Mouse (Mus musculus) hindbrain, embryonic 16.5 days (tissue): Measurements from ENCODE around the gene Shoc2. TPM values are rescaled to one million over a fixed set of nuclear protein-coding genes. Genes with fewer than 3 reads are reported as not detected.

Experiments used
- ATAC-seq: fragments of 200-750 bp; cut with Nextera tagmentation; 2 replicates; pipeline ENCODE4 v1.8.0; 2017; ENCODE audit warnings: moderate TSS enrichment, moderate library complexity
- H3K27ac ChIP-seq: fragments of 300-500 bp; sonication (generic); 2 replicates; pipeline ENCODE4 v1.5.1; 2014; ENCODE audit warnings: low read depth, mild to moderate bottlenecking, control low read depth, low read length, moderate library complexity
- H3K27me3 ChIP-seq: fragments of 300-500 bp; sonication (generic); replicated peaks from 2 replicates; pipeline ENCODE4 v1.6.1; 2014; ENCODE audit warnings: low read length; ENCODE audit not compliant: control insufficient read depth, insufficient read depth
- H3K36me3 ChIP-seq: fragments of 300-500 bp; sonication (generic); 2 replicates; pipeline ENCODE4 v1.6.1; 2014; ENCODE audit warnings: mild to moderate bottlenecking, low read length, moderate library complexity, mixed read lengths; ENCODE audit not compliant: control insufficient read depth, insufficient read depth
- H3K4me1 ChIP-seq: fragments of 300-500 bp; sonication (generic); 2 replicates; pipeline ENCODE4 v1.6.1; 2014; ENCODE audit warnings: low read depth, low read length; ENCODE audit not compliant: control insufficient read depth, insufficient read depth
- H3K4me2 ChIP-seq: fragments of 300-500 bp; sonication (generic); 2 replicates; pipeline ENCODE4 v1.6.1; 2014; ENCODE audit warnings: mild to moderate bottlenecking, low read length, control low read depth, moderate library complexity
- H3K4me3 ChIP-seq: fragments of 300-500 bp; sonication (generic); 2 replicates; pipeline ENCODE4 v1.5.1; 2014; ENCODE audit warnings: mild to moderate bottlenecking, low read length, control low read depth, moderate library complexity
- H3K9ac ChIP-seq: fragments of 300-500 bp; sonication (generic); 2 replicates; pipeline ENCODE4 v1.6.1; 2014; ENCODE audit warnings: low read depth, mild to moderate bottlenecking, control low read depth, low read length, moderate library complexity
- H3K9me3 ChIP-seq: fragments of 300-500 bp; sonication (generic); 2 replicates; pipeline ENCODE4 v1.6.1; 2014; ENCODE audit warnings: mild to moderate bottlenecking, low read length, moderate library complexity; ENCODE audit not compliant: control insufficient read depth
- WGBS: fragments of 180-500 bp; shearing (Covaris S2); extraction: QIAGEN DNeasy Blood & Tissue Kit; methylation state at CpG from one replicate; pipeline ENCODE4 v1.1.7; 2014; 5-methylcytosine and 5-hydroxymethylcytosine counted together
- polyA plus RNA-seq: library from polyadenylated mRNA; unstranded; fragments of >200 nt; fragmentation: Nextera tagmentation; extraction: Ambion mirVana; gene quantifications from 2 replicates; pipeline ENCODE4 v1.2.1, GENCODE M21; 2015

Gene Shoc2
- polyA plus RNA-seq, 1 experiment from 2014 or later = 55.4 TPM

- Histone ChIP-seq H3K9ac (no peak overlapping the region), H3K27me3 (no peaks in the 10 kb centered on the region), H3K4me3 (no peak overlapping the region), H3K9me3 (no peaks in the 10 kb centered on the region), H3K4me2 (no peak overlapping the region), H3K27ac (no peak overlapping the region), H3K36me3 (peaks cover 14% of the 10 kb centered on the region), H3K4me1 (no peaks in the 10 kb centered on the region)
- WGBS = 86% methylated on average over 2 of the region's 2 CpGs
- no peak for ATAC-seq
Observed at GRCm38 (mm10) chr19:53925338-53925751, 18.8 kb upstream of the Shoc2 start.

- Histone ChIP-seq H3K4me1 (no peaks in the 10 kb centered on the region), H3K27me3 (no peaks in the 10 kb centered on the region), H3K4me2 (no peak overlapping the region), H3K9ac (no peak overlapping the region), H3K4me3 (no peak overlapping the region), H3K9me3 (no peaks in the 10 kb centered on the region), H3K36me3 (peaks cover 15% of the 10 kb centered on the region), H3K27ac (no peak overlapping the region)
- WGBS = 93% methylated on average over 1 of the region's 1 CpGs
- ATAC-seq = no peak
Observed at GRCm38 (mm10) chr19:53926705-53927104, 17.4 kb upstream of the Shoc2 start.

- Histone ChIP-seq H3K4me3 (no peak overlapping the region), H3K36me3 (peaks cover 13% of the 10 kb centered on the region), H3K4me1 (no peaks in the 10 kb centered on the region), H3K27ac (no peak overlapping the region), H3K9me3 (no peaks in the 10 kb centered on the region), H3K27me3 (no peaks in the 10 kb centered on the region), H3K4me2 (no peak overlapping the region), H3K9ac (no peak overlapping the region)
- ATAC-seq = no peak
- 94% methylated on average over 3 of the region's 3 CpGs for WGBS
Observed at GRCm38 (mm10) chr19:53929218-53929617, 14.9 kb upstream of the Shoc2 start.

GRCm38 (mm10) chr19:53933050-53933449 is 11.1 kb upstream of the Shoc2 start:
- ATAC-seq = no peak
- Histone ChIP-seq H3K9me3 (no peaks in the 10 kb centered on the region), H3K4me1 (no peaks in the 10 kb centered on the region), H3K27me3 (no peaks in the 10 kb centered on the region), H3K36me3 (peaks cover 12% of the 10 kb centered on the region), H3K9ac (no peak overlapping the region), H3K4me3 (no peak overlapping the region), H3K27ac (no peak overlapping the region), H3K4me2 (no peak overlapping the region)

- H3K27me3 ChIP-seq = no peaks in the 10 kb centered on the region
- ATAC-seq = no peak
- no peak overlapping the region for H3K9ac ChIP-seq
- H3K9me3 ChIP-seq = no peaks in the 10 kb centered on the region
- peaks cover 15% of the 10 kb centered on the region for H3K36me3 ChIP-seq
- no peak overlapping the region for H3K4me3 ChIP-seq
- no peaks in the 10 kb centered on the region for H3K4me1 ChIP-seq
- H3K27ac ChIP-seq = no peak overlapping the region
- no peak overlapping the region for H3K4me2 ChIP-seq
Observed at GRCm38 (mm10) chr19:53934046-53934445, 10.1 kb upstream of the Shoc2 start.

- no peaks in the 10 kb centered on the region for H3K27me3 ChIP-seq
- H3K4me1 ChIP-seq = peaks cover 4% of the 10 kb centered on the region
- H3K9ac ChIP-seq = no peak overlapping the region
- H3K9me3 ChIP-seq = no peaks in the 10 kb centered on the region
- no peak overlapping the region for H3K27ac ChIP-seq
- H3K36me3 ChIP-seq = peaks cover 4% of the 10 kb centered on the region; the same call in 1 of the 2 replicates
- 91% methylated on average over 4 of the region's 4 CpGs for WGBS
- no peak overlapping the region for H3K4me2 ChIP-seq
- ATAC-seq = no peak
- H3K4me3 ChIP-seq = no peak overlapping the region
Observed at GRCm38 (mm10) chr19:53939467-53939866, 4.6 kb upstream of the Shoc2 start.

- Histone ChIP-seq H3K36me3 (peaks cover 4% of the 10 kb centered on the region; the same call in 1 of the 2 replicates), H3K9ac (no peak overlapping the region), H3K27ac (no peak overlapping the region), H3K4me1 (peaks cover 4% of the 10 kb centered on the region), H3K4me3 (no peak overlapping the region), H3K27me3 (no peaks in the 10 kb centered on the region), H3K9me3 (no peaks in the 10 kb centered on the region), H3K4me2 (no peak overlapping the region)
- 94% methylated on average over 4 of the region's 4 CpGs for WGBS
- ATAC-seq = no peak
Observed at GRCm38 (mm10) chr19:53941139-53941538, 3.0 kb upstream of the Shoc2 start.

- Histone ChIP-seq H3K9me3 (no peaks in the 10 kb centered on the region), H3K4me1 (peaks cover 6% of the 10 kb centered on the region), H3K4me3 (no peak overlapping the region), H3K9ac (no peak overlapping the region), H3K36me3 (peaks cover 4% of the 10 kb centered on the region; the same call in 1 of the 2 replicates), H3K4me2 (peak overlapping the region; percentile 58; the same call in 1 of the 2 replicates), H3K27ac (no peak overlapping the region), H3K27me3 (no peaks in the 10 kb centered on the region)
- no peak for ATAC-seq
- WGBS = 100% methylated on average over 2 of the region's 2 CpGs
Observed at GRCm38 (mm10) chr19:53942342-53942741, 1.8 kb upstream of the Shoc2 start.

- Histone ChIP-seq H3K4me2 (peak overlapping the region; percentile 66), H3K4me1 (peaks cover 8% of the 10 kb centered on the region), H3K27me3 (no peaks in the 10 kb centered on the region), H3K4me3 (peak overlapping the region; percentile 97), H3K9ac (peak overlapping the region; percentile 97), H3K27ac (peak overlapping the region; percentile 97), H3K36me3 (no peaks in the 10 kb centered on the region), H3K9me3 (no peaks in the 10 kb centered on the region)
- 0% methylated on average over 13 of the region's 47 CpGs for WGBS
- ATAC-seq = no peak
Observed at GRCm38 (mm10) chr19:53944786-53945169, 672 bp downstream of the Shoc2 start.
